Mouse (Mus musculus): Measurements from ENCODE around the gene Vmn1r38. TPM values are rescaled to one million over a fixed set of nuclear protein-coding genes. Genes with fewer than 3 reads are reported as not detected.
"Not testable (repeated sequence)": the region's sequence is repeated elsewhere in the genome, so short reads cannot be mapped to it uniquely, and the experiment has no call there.

Vmn1r38 gene
- not detected in 2 replicates for polyA plus RNA-seq (2014; fragmentation: Nextera tagmentation; extraction: Ambion mirVana)

GRCm38 (mm10) chr6:66782527-66782926 is at the start of gene Vmn1r38:
Gene Vmn1r38, minus strand, starts transcription at chr6:66782627.
- H3K27ac ChIP-seq (ENCODE audit: low read depth); H3K9me3 ChIP-seq (ENCODE audit: low read depth, low read length); DNase-seq; H3K27me3 ChIP-seq (ENCODE audit: insufficient read depth, low read length); H3K4me2 ChIP-seq; ATAC-seq (ENCODE audit: insufficient read depth); H3K4me3 ChIP-seq (ENCODE audit: low read depth, low read length); H3K4me1 ChIP-seq (ENCODE audit: insufficient read depth); H3K36me3 ChIP-seq (ENCODE audit: insufficient read depth); H3K9ac ChIP-seq: not testable (repeated sequence)

DNA sequence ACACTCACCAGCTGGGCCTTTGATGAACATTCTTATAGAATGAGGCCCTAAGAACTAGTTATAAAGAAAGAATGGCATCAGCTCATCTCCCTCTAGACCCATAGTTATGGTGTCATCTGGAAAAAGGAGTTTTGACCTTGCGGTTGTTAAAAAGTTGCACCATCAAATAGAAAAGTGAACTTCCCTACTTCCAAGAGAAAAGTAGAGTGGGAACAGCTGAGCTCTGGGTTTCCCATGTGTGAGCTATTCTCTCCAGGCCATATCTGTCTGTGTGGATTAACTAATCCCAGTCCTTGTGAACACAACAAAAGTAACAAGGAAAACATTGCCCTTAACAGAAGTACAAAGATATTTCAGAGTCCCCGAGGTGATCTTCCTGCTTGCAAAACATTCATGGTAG is 28.1 kb upstream of the Vmn1r38 start, which contains the start of gene Vmn1r39:
Gene Vmn1r39, minus strand, starts transcription at position 101 of the 400 bp plus-strand sequence.
- Histone ChIP-seq H3K27me3 (ENCODE audit: insufficient read depth, low read length) (no peaks in the 10 kb centered on the region), H3K9ac (no peak within 1 kb of the TSS), H3K36me3 (ENCODE audit: insufficient read depth) (no peaks in the 10 kb centered on the region), H3K4me3 (ENCODE audit: low read depth, low read length) (no peak within 1 kb of the TSS), H3K4me2 (no peak within 1 kb of the TSS), H3K9me3 (ENCODE audit: low read depth, low read length) (no peaks in the 10 kb centered on the region), H3K27ac (ENCODE audit: low read depth) (no peak within 1 kb of the TSS), H3K4me1 (ENCODE audit: insufficient read depth) (no peaks in the 10 kb centered on the region)
- DNase-seq, result no peak
- TF ChIP-seq CTCF (IDR thresholded peaks at IDR 0.05; ENCODE audit: low read depth), result no peak
- no peak for ATAC-seq (ENCODE audit: insufficient read depth)
- 79% methylated on average over 2 of the region's 2 CpGs for WGBS

- no peak for DNase-seq
- H3K27ac ChIP-seq (ENCODE audit: low read depth), result no peak overlapping the region
- no peak overlapping the region for H3K9ac ChIP-seq
- no peaks in the 10 kb centered on the region for H3K36me3 ChIP-seq (ENCODE audit: insufficient read depth)
- H3K4me2 ChIP-seq, result no peak overlapping the region
- no peaks in the 10 kb centered on the region for H3K27me3 ChIP-seq (ENCODE audit: insufficient read depth, low read length)
- WGBS, result 67% methylated on average over 1 of the region's 1 CpGs
- H3K9me3 ChIP-seq (ENCODE audit: low read depth, low read length), result no peaks in the 10 kb centered on the region
- TF ChIP-seq CTCF (IDR thresholded peaks at IDR 0.05; ENCODE audit: low read depth), result no peak
- no peak overlapping the region for H3K4me3 ChIP-seq (ENCODE audit: low read depth, low read length)
- no peak for ATAC-seq (ENCODE audit: insufficient read depth)
- no peaks in the 10 kb centered on the region for H3K4me1 ChIP-seq (ENCODE audit: insufficient read depth)
Observed at GRCm38 (mm10) chr6:66806311-66806710, 23.9 kb upstream of the Vmn1r38 start.

DNA sequence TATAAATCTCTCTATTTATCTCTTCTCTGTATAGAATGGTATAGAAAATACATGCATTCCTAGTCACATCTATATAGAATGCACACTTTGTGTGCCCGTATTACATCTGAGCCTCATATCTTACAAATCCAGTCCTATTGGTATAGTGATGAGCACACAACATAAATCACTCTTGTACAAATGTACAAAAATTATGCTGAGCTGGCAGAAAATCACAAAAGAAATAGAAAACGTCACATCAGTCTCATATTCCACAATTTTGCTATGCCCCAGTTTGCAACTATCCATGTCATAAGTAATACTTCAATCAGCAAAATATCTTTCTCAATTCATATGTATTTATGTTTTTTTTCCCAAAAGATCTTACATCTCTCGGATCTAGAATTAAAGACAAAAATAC is 23.3 kb upstream of the Vmn1r38 start:
- no peak for DNase-seq
- WGBS, result 81% methylated on average over 3 of the region's 3 CpGs
- Histone ChIP-seq H3K4me2 (no peak overlapping the region), H3K9ac (no peak overlapping the region), H3K27ac (ENCODE audit: low read depth) (no peak overlapping the region), H3K36me3 (ENCODE audit: insufficient read depth) (no peaks in the 10 kb centered on the region), H3K27me3 (ENCODE audit: insufficient read depth, low read length) (no peaks in the 10 kb centered on the region), H3K9me3 (ENCODE audit: low read depth, low read length) (no peaks in the 10 kb centered on the region), H3K4me3 (ENCODE audit: low read depth, low read length) (no peak overlapping the region), H3K4me1 (ENCODE audit: insufficient read depth) (no peaks in the 10 kb centered on the region)
- TF ChIP-seq CTCF (IDR thresholded peaks at IDR 0.05; ENCODE audit: low read depth), result no peak
- no peak for ATAC-seq (ENCODE audit: insufficient read depth)

DNA sequence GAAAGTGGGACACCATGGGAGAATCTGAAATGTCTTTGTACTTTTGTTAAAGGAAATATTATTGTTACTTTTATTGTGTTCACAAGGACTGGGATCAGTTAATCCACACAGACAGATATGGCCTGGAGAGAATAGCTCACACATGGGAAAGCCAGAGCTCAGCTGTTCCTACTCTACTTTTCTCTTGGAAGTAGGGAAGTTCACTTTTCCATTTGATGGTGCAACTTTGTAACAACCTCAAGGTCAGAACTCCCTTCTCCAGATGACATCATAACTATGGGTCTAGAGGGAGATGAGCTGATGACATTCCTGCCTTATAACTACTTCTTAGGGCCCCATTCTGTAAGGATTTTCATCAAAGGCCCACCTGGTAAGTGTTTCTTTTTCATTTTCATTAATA is 53.3 kb downstream of the Vmn1r38 start, which contains the start of gene Vmn1r37:
Gene Vmn1r37, plus strand, starts transcription at position 301 of the 400 bp plus-strand sequence.
- H3K36me3 ChIP-seq (ENCODE audit: insufficient read depth); H3K27me3 ChIP-seq (ENCODE audit: insufficient read depth, low read length); H3K4me1 ChIP-seq (ENCODE audit: insufficient read depth); H3K9ac ChIP-seq; H3K27ac ChIP-seq (ENCODE audit: low read depth); ATAC-seq (ENCODE audit: insufficient read depth); DNase-seq; H3K4me2 ChIP-seq; H3K4me3 ChIP-seq (ENCODE audit: low read depth, low read length); H3K9me3 ChIP-seq (ENCODE audit: low read depth, low read length): not testable (repeated sequence)

Other genes with a start within 250 kb of the Vmn1r38 start
- 155 and 159 TPM in 2 replicates for gene Mad2l1, start 247.2 kb downstream of the Vmn1r38 start, polyA plus RNA-seq (2014; fragmentation: Nextera tagmentation; extraction: Ambion mirVana)
- 0.07 and 0.11 TPM in 2 replicates for gene Vmn1r32, start 222.5 kb downstream of the Vmn1r38 start, polyA plus RNA-seq (2014; fragmentation: Nextera tagmentation; extraction: Ambion mirVana)
- not detected in 2 replicates for gene Vmn1r33, start 164.3 kb downstream of the Vmn1r38 start, polyA plus RNA-seq (2014; fragmentation: Nextera tagmentation; extraction: Ambion mirVana)
- not detected in 2 replicates for gene Vmn1r34, start 138.7 kb downstream of the Vmn1r38 start, polyA plus RNA-seq (2014; fragmentation: Nextera tagmentation; extraction: Ambion mirVana)
- gene Vmn1r35, start 96.7 kb downstream of the Vmn1r38 start, polyA plus RNA-seq (2014; fragmentation: Nextera tagmentation; extraction: Ambion mirVana), result not detected in 2 replicates
- not detected in 2 replicates for gene Vmn1r36, start 63.5 kb downstream of the Vmn1r38 start, polyA plus RNA-seq (2014; fragmentation: Nextera tagmentation; extraction: Ambion mirVana)
- gene Vmn1r37, start 53.2 kb downstream of the Vmn1r38 start, polyA plus RNA-seq (2014; fragmentation: Nextera tagmentation; extraction: Ambion mirVana), result not detected in 2 replicates
- not detected in 2 replicates for gene Vmn1r39, start 28.0 kb upstream of the Vmn1r38 start, polyA plus RNA-seq (2014; fragmentation: Nextera tagmentation; extraction: Ambion mirVana)
- gene Gng12, start 113.8 kb upstream of the Vmn1r38 start, polyA plus RNA-seq (2014; fragmentation: Nextera tagmentation; extraction: Ambion mirVana), result 119 and 131 TPM in 2 replicates